In genomic region chr12:80814529-80814928, GRCm38 (mm10) we compare ENCODE assay signal across 18 mouse cellular contexts. TPM values are rescaled to one million over a fixed set of nuclear protein-coding genes. Genes with fewer than 3 reads are reported as not detected.
"Had no signal": no experiment of that assay in that cellular context is flagged by ENCODE, and none has a peak within 500 bp of the region (broad histone marks: within the 10 kb centered on the region; RNA-seq: fewer than 3 reads in every experiment).

No protein-coding gene starts in this region.

- DNase-seq: kidney, adult 11 months; kidney, adult 9 months; kidney, postnatal 36 days; lung, embryonic 14.5 days; lung, postnatal 10 days; lung, postnatal 4 days; right cerebral cortex, postnatal 25 days; thymus, postnatal 4 days had no signal

- H3K9ac ChIP-seq: lung, embryonic 14.5 days; midbrain, embryonic 15.5 days; neural tube, embryonic 12.5 days had no signal

- H3K27me3 ChIP-seq: megakaryocyte, embryonic 14.5 days; midbrain, embryonic 15.5 days; neural tube, embryonic 12.5 days had no signal

- H3K27ac ChIP-seq: kidney, postnatal 0 days; left cerebral cortex, adult 2 months; limb, embryonic 10.5 days; midbrain, embryonic 15.5 days; neural tube, embryonic 12.5 days; stomach, postnatal 0 days had no signal

- H3K4me2 ChIP-seq: lung, embryonic 14.5 days; midbrain, embryonic 11.5 days; midbrain, embryonic 15.5 days; neural tube, embryonic 12.5 days had no signal

- H3K9me3 ChIP-seq: limb, embryonic 10.5 days; megakaryocyte, embryonic 14.5 days; midbrain, embryonic 15.5 days; neural tube, embryonic 12.5 days had no signal

- H3K36me3 ChIP-seq: limb, embryonic 10.5 days; midbrain, embryonic 15.5 days; neural tube, embryonic 12.5 days had no signal

- H3K4me3 ChIP-seq: left cerebral cortex, adult 2 months; limb, embryonic 10.5 days; megakaryocyte, embryonic 14.5 days; midbrain, embryonic 15.5 days; neural tube, embryonic 12.5 days had no signal

- ATAC-seq: midbrain, embryonic 15.5 days had no signal

RNA-seq across cellular contexts. Expression of gene Ccdc177, which starts 54.0 kb away (rescaled TPM):
- total RNA-seq: monocyte, adult 5-6 weeks; neutrophil, adult 5-6 weeks had no signal
